30 mouse cellular contexts compared by ENCODE assay signal in genomic region chr7:44492166-44492826, GRCm38 (mm10). TPM values are rescaled to one million over a fixed set of nuclear protein-coding genes. Genes with fewer than 3 reads are reported as not detected.
DNase-seq lines count a peak whose midpoint lies in the region; ATAC-seq lines count a peak whose summit lies in the region.
"Had no signal": no experiment of that assay in that cellular context is flagged by ENCODE, and none has a peak within 500 bp of the region (broad histone marks: within the 10 kb centered on the region; RNA-seq: fewer than 3 reads in every experiment).

No protein-coding gene starts in this region.

- no peak overlapping the region for H3K4me2 ChIP-seq in midbrain, embryonic 11.5 days
- no peak overlapping the region for H3K4me2 ChIP-seq in midbrain, embryonic 14.5 days (ENCODE audit: low read length)
- H3K4me2 ChIP-seq: forebrain, embryonic 15.5 days; heart, embryonic 11.5 days; hindbrain, embryonic 12.5 days; intestine, embryonic 15.5 days; liver, embryonic 13.5 days; midbrain, embryonic 15.5 days had no signal

- H3K36me3 ChIP-seq in heart, embryonic 10.5 days: peaks cover 57% of the 10 kb centered on the region
- peaks cover 22% of the 10 kb centered on the region for H3K36me3 ChIP-seq in midbrain, embryonic 11.5 days (ENCODE audit: control insufficient read depth, insufficient read depth, low read length)
- peaks cover 48% of the 10 kb centered on the region for H3K36me3 ChIP-seq in midbrain, embryonic 14.5 days (ENCODE audit: control insufficient read depth, insufficient read depth, low read length)

- H3K27ac ChIP-seq in heart, embryonic 10.5 days: no peak overlapping the region
- H3K27ac ChIP-seq in midbrain, embryonic 11.5 days (ENCODE audit: low read depth, low read length): no peak overlapping the region
- no peak overlapping the region for H3K27ac ChIP-seq in midbrain, embryonic 14.5 days (replicated peaks; ENCODE audit: low read depth, low read length)
- H3K27ac ChIP-seq: forebrain, embryonic 15.5 days; hindbrain, embryonic 12.5 days; hindbrain, postnatal 0 days; intestine, embryonic 15.5 days; kidney, postnatal 0 days; liver, embryonic 13.5 days; macrophage; midbrain, embryonic 15.5 days had no signal

- intact Hi-C loops in heart, postnatal 25 days (cut with DNase I): no loop called here

- H3K4me1 ChIP-seq in heart, embryonic 10.5 days: peaks cover 13% of the 10 kb centered on the region; the same call in 1 of the 2 replicates
- peaks cover 10% of the 10 kb centered on the region for H3K4me1 ChIP-seq in midbrain, embryonic 11.5 days (ENCODE audit: control insufficient read depth, insufficient read depth, low read length)
- H3K4me1 ChIP-seq in midbrain, embryonic 14.5 days (ENCODE audit: control insufficient read depth, insufficient read depth, low read length): peaks cover 16% of the 10 kb centered on the region

- H3K9me3 ChIP-seq in heart, embryonic 10.5 days: no peaks in the 10 kb centered on the region
- H3K9me3 ChIP-seq in midbrain, embryonic 11.5 days (ENCODE audit: control insufficient read depth, low read length): no peaks in the 10 kb centered on the region
- H3K9me3 ChIP-seq in midbrain, embryonic 14.5 days (ENCODE audit: control insufficient read depth, low read length): no peaks in the 10 kb centered on the region
- H3K9me3 ChIP-seq: forebrain, embryonic 15.5 days; hindbrain, embryonic 12.5 days; intestine, embryonic 15.5 days; liver, embryonic 13.5 days; midbrain, embryonic 15.5 days had no signal

- DNase-seq in cerebellum, postnatal 10 days: peak; percentile 3 to 5
- no peak for DNase-seq in cerebellum, adult 9-11 months
- DNase-seq in heart, embryonic 10.5 days (ENCODE audit: low spot score): peak; percentile 72
- DNase-seq in heart, postnatal 25 days (ENCODE audit: low spot score): no peak
- peak; percentile 68 for DNase-seq in midbrain, embryonic 11.5 days (ENCODE audit: low spot score, missing footprints)
- DNase-seq in midbrain, embryonic 14.5 days: no peak
- DNase-seq in urinary bladder, adult 2 months (ENCODE audit: low spot score): peak; percentile 18
- DNase-seq in urinary bladder, postnatal 36 days (ENCODE audit: low spot score in 2 of 2): no peak
- DNase-seq: adrenal gland, postnatal 10 days; cerebellum, postnatal 14 days; kidney, adult 8-10 months; layer of hippocampus, postnatal 36 days; left cerebral cortex, postnatal 4 days; liver, embryonic 13.5 days; lung, adult 2 months; lung, postnatal 10 days had no signal

- no peak overlapping the region for H3K4me3 ChIP-seq in heart, embryonic 10.5 days
- no peak overlapping the region for H3K4me3 ChIP-seq in midbrain, embryonic 11.5 days (ENCODE audit: low read depth, low read length)
- H3K4me3 ChIP-seq in midbrain, embryonic 14.5 days (replicated peaks; ENCODE audit: low read depth, low read length): no peak overlapping the region
- H3K4me3 ChIP-seq: erythroblast, embryonic 14.5 days; forebrain, embryonic 15.5 days; hindbrain, embryonic 12.5 days; intestine, embryonic 15.5 days; liver, embryonic 13.5 days; midbrain, embryonic 15.5 days had no signal

- no peak overlapping the region for H3K9ac ChIP-seq in midbrain, embryonic 11.5 days (ENCODE audit: low read length)
- H3K9ac ChIP-seq in midbrain, embryonic 14.5 days (replicated peaks; ENCODE audit: low read length): no peak overlapping the region
- H3K9ac ChIP-seq: forebrain, embryonic 15.5 days; intestine, embryonic 15.5 days; liver, embryonic 13.5 days; midbrain, embryonic 15.5 days had no signal

- no peak for ATAC-seq in midbrain, embryonic 11.5 days (ENCODE audit: low FRiP score)
- ATAC-seq in midbrain, embryonic 14.5 days (ENCODE audit: low FRiP score, low TSS enrichment): no peak
- ATAC-seq: forebrain, embryonic 15.5 days; hindbrain, postnatal 0 days; intestine, embryonic 15.5 days; midbrain, embryonic 15.5 days; Patski had no signal

- H3K27me3 ChIP-seq in heart, embryonic 10.5 days (ENCODE audit: insufficient read depth, poor library complexity, severe bottlenecking): no peaks in the 10 kb centered on the region
- H3K27me3 ChIP-seq in midbrain, embryonic 11.5 days (ENCODE audit: control insufficient read depth, insufficient read depth, low read length): no peaks in the 10 kb centered on the region
- no peaks in the 10 kb centered on the region for H3K27me3 ChIP-seq in midbrain, embryonic 14.5 days (ENCODE audit: control insufficient read depth, insufficient read depth, low read length)
- H3K27me3 ChIP-seq: forebrain, embryonic 15.5 days; hindbrain, embryonic 12.5 days; intestine, embryonic 15.5 days; liver, embryonic 13.5 days; midbrain, embryonic 15.5 days; Patski had no signal

- WGBS in heart, embryonic 10.5 days: 92% methylated on average over 21 of the region's 21 CpGs
- WGBS in midbrain, embryonic 11.5 days: 93% methylated on average over 21 of the region's 21 CpGs
- 93% methylated on average over 21 of the region's 21 CpGs for WGBS in midbrain, embryonic 14.5 days

RNA-seq across cellular contexts. Expression of gene Emc10, which starts 4.0 kb away (rescaled TPM):
- polyA plus RNA-seq in heart, embryonic 10.5 days (2016; fragmentation: Nextera tagmentation; extraction: Ambion mirVana): 92.2 and 95.7 TPM in 2 replicates
- 10 to 100 TPM; 96.9 to 99.6 TPM for total RNA-seq in heart, postnatal 25 days (2021)
- polyA plus RNA-seq in midbrain, embryonic 11.5 days (2014; fragmentation: Nextera tagmentation; extraction: Ambion mirVana): 91.8 and 99.3 TPM in 2 replicates
- 152 and 163 TPM in 2 replicates for polyA plus RNA-seq in midbrain, embryonic 14.5 days (2014; fragmentation: Nextera tagmentation; extraction: Ambion mirVana)
- 127 TPM in 2 replicates for polyA plus RNA-seq in urinary bladder, adult 2 months (2012; rRNA removed)

RNA-seq across cellular contexts. Expression of gene Fam71e1, which starts 4.1 kb away (rescaled TPM):
- 9.3 and 11.1 TPM in 2 replicates for polyA plus RNA-seq in heart, embryonic 10.5 days (2016; fragmentation: Nextera tagmentation; extraction: Ambion mirVana)
- total RNA-seq in heart, postnatal 25 days (2021): 1 to 10 TPM; 3.7 to 4.0 TPM
- 14.7 and 17.1 TPM in 2 replicates for polyA plus RNA-seq in midbrain, embryonic 11.5 days (2014; fragmentation: Nextera tagmentation; extraction: Ambion mirVana)
- 26.8 and 28.6 TPM in 2 replicates for polyA plus RNA-seq in midbrain, embryonic 14.5 days (2014; fragmentation: Nextera tagmentation; extraction: Ambion mirVana)
- 10.0 and 12.5 TPM in 2 replicates for polyA plus RNA-seq in urinary bladder, adult 2 months (2012; rRNA removed)

RNA-seq across cellular contexts. Expression of gene Josd2, which starts 24.5 kb away (rescaled TPM):
- polyA plus RNA-seq in heart, embryonic 10.5 days (2016; fragmentation: Nextera tagmentation; extraction: Ambion mirVana): 158 and 196 TPM in 2 replicates
- 100 to 1,000 TPM; 158 to 161 TPM for total RNA-seq in heart, postnatal 25 days (2021)
- polyA plus RNA-seq in midbrain, embryonic 11.5 days (2014; fragmentation: Nextera tagmentation; extraction: Ambion mirVana): 49.4 and 55.8 TPM in 2 replicates
- polyA plus RNA-seq in midbrain, embryonic 14.5 days (2014; fragmentation: Nextera tagmentation; extraction: Ambion mirVana): 27.9 and 32.5 TPM in 2 replicates
- polyA plus RNA-seq in urinary bladder, adult 2 months (2012; rRNA removed): 85.0 and 110 TPM in 2 replicates

RNA-seq across cellular contexts. Expression of gene Aspdh, which starts 27.1 kb away (rescaled TPM):
- polyA plus RNA-seq in heart, embryonic 10.5 days (2016; fragmentation: Nextera tagmentation; extraction: Ambion mirVana): 0.83 and 1.8 TPM in 2 replicates
- 1 to 10 TPM in 1 of 2 experiments, under 1 TPM in 1; 0.70 to 1.3 TPM for total RNA-seq in heart, postnatal 25 days (2021)
- polyA plus RNA-seq in midbrain, embryonic 11.5 days (2014; fragmentation: Nextera tagmentation; extraction: Ambion mirVana): 1.8 and 2.9 TPM in 2 replicates
- polyA plus RNA-seq in midbrain, embryonic 14.5 days (2014; fragmentation: Nextera tagmentation; extraction: Ambion mirVana): 8.6 and 8.9 TPM in 2 replicates
- polyA plus RNA-seq in urinary bladder, adult 2 months (2012; rRNA removed): 0.10 and 0.22 TPM in 2 replicates
- total RNA-seq: gastrocnemius, adult 18-20 months; gastrocnemius, postnatal 4 days; megakaryocyte-erythroid progenitor cell, adult 5-6 weeks; MEL had no signal
- polyA plus RNA-seq: macrophage, Patski had no signal

RNA-seq across cellular contexts. Expression of gene Mybpc2, which starts 32.2 kb away (rescaled TPM):
- 0.21 TPM in 2 replicates for polyA plus RNA-seq in heart, embryonic 10.5 days (2016; fragmentation: Nextera tagmentation; extraction: Ambion mirVana)
- 10 to 100 TPM; 16.0 to 22.8 TPM for total RNA-seq in heart, postnatal 25 days (2021)
- 0.07 TPM in 1 of 2 replicates, not detected in the other for polyA plus RNA-seq in midbrain, embryonic 11.5 days (2014; fragmentation: Nextera tagmentation; extraction: Ambion mirVana)
- polyA plus RNA-seq in midbrain, embryonic 14.5 days (2014; fragmentation: Nextera tagmentation; extraction: Ambion mirVana): 0.15 and 0.20 TPM in 2 replicates
- polyA plus RNA-seq in urinary bladder, adult 2 months (2012; rRNA removed): 0.63 and 0.69 TPM in 2 replicates
- total RNA-seq: MEL had no signal
- polyA plus RNA-seq: erythroblast, embryonic 14.5 days; liver, embryonic 13.5 days; macrophage had no signal

Comparison
In these comparisons a context has a peak if more than half of its experiments do, and no peak if none do; other contexts are left out.
1. DNase-seq: peak in cerebellum, postnatal 10 days (2 of 2), heart, embryonic 10.5 days (single experiment), midbrain, embryonic 11.5 days (single experiment) and urinary bladder, adult 2 months (single experiment); none in cerebellum, adult 9-11 months (single experiment), heart, postnatal 25 days (single experiment), midbrain, embryonic 14.5 days (single experiment) and urinary bladder, postnatal 36 days (0 of 2).